Mouse (Mus musculus): ENCODE measurements around the gene Zfyve28.

GRCm38 (mm10) chr5:34335539-34336096 lies 47.4 kb upstream of the Zfyve28 start:
- TF ChIP-seq POLR2A (IDR thresholded peaks at IDR 0.05; ENCODE audit: insufficient read depth, low read length) (no peak), EP300 (IDR thresholded peaks at IDR 0.05; ENCODE audit: insufficient read depth, low read depth, low read length) (no peak)
